ENCODE assay signal across 8 mouse cellular contexts in the genomic region with DNA sequence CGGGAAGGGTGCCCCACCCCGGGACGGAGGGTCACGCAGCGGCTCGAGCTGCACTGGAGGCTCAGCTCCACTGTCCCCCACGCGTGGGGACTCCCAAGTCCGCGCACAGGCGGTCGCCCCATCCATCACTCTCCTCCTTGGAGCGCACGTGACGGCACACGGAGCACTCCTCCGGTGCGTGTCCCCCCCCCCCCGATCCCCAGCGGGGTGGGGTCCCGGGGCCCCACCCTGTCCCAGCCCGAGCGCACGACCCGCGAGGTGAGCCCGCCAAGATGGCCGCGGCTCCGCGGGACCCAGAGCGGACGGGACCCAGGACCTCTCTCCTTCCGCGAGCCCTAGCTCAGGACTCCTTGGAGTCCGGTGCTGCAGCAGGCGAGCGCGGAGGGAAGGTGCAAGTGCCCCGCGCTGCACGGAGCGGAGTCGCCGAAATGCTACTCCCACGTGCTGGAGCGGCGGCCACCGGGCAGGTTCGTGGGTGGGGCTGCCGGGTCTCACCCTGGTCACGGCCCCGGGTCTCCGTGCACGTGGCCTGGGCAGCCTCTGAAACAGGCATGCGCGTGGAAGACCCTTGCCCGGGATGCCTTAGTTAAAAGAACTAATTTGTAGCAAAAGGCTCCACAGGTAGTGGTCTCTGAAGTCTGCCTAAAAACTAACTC. TPM values are rescaled to one million over a fixed set of nuclear protein-coding genes. Genes with fewer than 3 reads are reported as not detected.
A peak's percentile ranks its signal among the peaks of the same experiment; 100 is the strongest.
DNase-seq lines count a peak whose midpoint lies in the region; ATAC-seq and TF ChIP-seq lines count a peak whose summit lies in the region.

No protein-coding gene starts in this region.

- peak; percentile 54 for ATAC-seq in embryonic facial prominence, embryonic 14.5 days (ENCODE audit: low read depth)
- peak; percentile 44 for ATAC-seq in heart, embryonic 16.5 days (replicated peaks; ENCODE audit: extremely low read depth, insufficient read depth, low FRiP score)
- ATAC-seq in megakaryocyte-erythroid progenitor cell, adult 5-6 weeks (replicated peaks; ENCODE audit: low FRiP score, low TSS enrichment, poor library complexity, severe bottlenecking): peak; percentile 31

- peak; percentile 9 for TF ChIP-seq POLR2A in spleen, adult 2 months (IDR thresholded peaks at IDR 0.05; ENCODE audit: low read depth, low read length)

- H3K27ac ChIP-seq in embryonic facial prominence, embryonic 14.5 days (replicated peaks; ENCODE audit: low read depth, low read length): peak overlapping the region; percentile 87
- peak overlapping the region; percentile 93 for H3K27ac ChIP-seq in heart, embryonic 16.5 days (ENCODE audit: low read length)
- H3K27ac ChIP-seq in spleen, adult 2 months (ENCODE audit: insufficient read depth, low read length): peak overlapping the region; percentile 98

- no peak for TF ChIP-seq CTCF in E14TG2a.4 (conservative IDR thresholded peaks at IDR 0.05; ENCODE audit: low read length)
- TF ChIP-seq CTCF in spleen, adult 2 months (IDR thresholded peaks at IDR 0.05; ENCODE audit: extremely low read depth, insufficient read depth, insufficient read length, insufficient replicate concordance): no peak

- DNase-seq in adrenal gland, postnatal 14 days: peak; percentile 78
- DNase-seq in embryonic facial prominence, embryonic 14.5 days (ENCODE audit: low spot score): peak; percentile 67
- DNase-seq in kidney, postnatal 25 days: peak; percentile 52 to 78
- peak in 1 of 2 experiments; percentile 51 for DNase-seq in spleen, adult 2 months (ENCODE audit: low read depth in 1 of 2, low spot score in 2 of 2)
- DNase-seq in frontal cortex, postnatal 14 days (ENCODE audit: low spot score in 2 of 2): no peak

- whole genome bisulfite sequencing in embryonic facial prominence, embryonic 14.5 days: 0% methylated on average over 22 of the region's 58 CpGs
- 0% methylated on average over 58 of the region's 58 CpGs for WGBS in heart, embryonic 16.5 days
- under 1% methylated on average over 58 of the region's 58 CpGs for WGBS in spleen, adult 2 months

- peaks cover 47% of the 10 kb centered on the region for H3K4me1 ChIP-seq in E14TG2a.4 (replicated peaks; ENCODE audit: low read depth, low read length)
- peaks cover 6% of the 10 kb centered on the region for H3K4me1 ChIP-seq in embryonic facial prominence, embryonic 14.5 days (ENCODE audit: control insufficient read depth, insufficient read depth, low read length)
- peaks cover 24% of the 10 kb centered on the region for H3K4me1 ChIP-seq in heart, embryonic 16.5 days (ENCODE audit: control insufficient read depth, insufficient read depth, low read length)
- peaks cover 10% of the 10 kb centered on the region; the same call in 1 of the 2 replicates for H3K4me1 ChIP-seq in spleen, adult 2 months (ENCODE audit: control insufficient read depth, insufficient read depth, insufficient read length)

- peak overlapping the region; percentile 78 for H3K9ac ChIP-seq in embryonic facial prominence, embryonic 14.5 days (ENCODE audit: low read depth, low read length)
- H3K9ac ChIP-seq in heart, embryonic 16.5 days (ENCODE audit: low read length): peak overlapping the region; percentile 86

- no peaks in the 10 kb centered on the region for H3K9me3 ChIP-seq in E14TG2a.4 (ENCODE audit: low read length)
- no peaks in the 10 kb centered on the region for H3K9me3 ChIP-seq in embryonic facial prominence, embryonic 14.5 days (ENCODE audit: control insufficient read depth, low read length)
- H3K9me3 ChIP-seq in heart, embryonic 16.5 days (replicated peaks; ENCODE audit: control insufficient read depth, low read length): no peaks in the 10 kb centered on the region

- H3K4me2 ChIP-seq in embryonic facial prominence, embryonic 14.5 days (ENCODE audit: low read depth, low read length): peak overlapping the region; percentile 92
- peak overlapping the region; percentile 61 for H3K4me2 ChIP-seq in heart, embryonic 16.5 days (ENCODE audit: low read depth, low read length)

- H3K36me3 ChIP-seq in E14TG2a.4 (ENCODE audit: insufficient read depth, low read length): peaks cover 13% of the 10 kb centered on the region; the same call in 1 of the 2 replicates
- H3K36me3 ChIP-seq in embryonic facial prominence, embryonic 14.5 days (ENCODE audit: control insufficient read depth, insufficient read depth, low read length): no peaks in the 10 kb centered on the region
- no peaks in the 10 kb centered on the region for H3K36me3 ChIP-seq in heart, embryonic 16.5 days (ENCODE audit: control insufficient read depth, insufficient read depth)
- no peaks in the 10 kb centered on the region for H3K36me3 ChIP-seq in spleen, adult 2 months (ENCODE audit: control insufficient read depth, insufficient read depth, low read length)

- H3K27me3 ChIP-seq in E14TG2a.4 (ENCODE audit: insufficient read depth, low read length): peaks cover 5% of the 10 kb centered on the region; the same call in 1 of the 2 replicates
- H3K27me3 ChIP-seq in embryonic facial prominence, embryonic 14.5 days (replicated peaks; ENCODE audit: control insufficient read depth, insufficient read depth, low read length): peaks cover 28% of the 10 kb centered on the region
- no peaks in the 10 kb centered on the region for H3K27me3 ChIP-seq in heart, embryonic 16.5 days (ENCODE audit: control insufficient read depth, insufficient read depth, low read length)
- no peaks in the 10 kb centered on the region for H3K27me3 ChIP-seq in spleen, adult 2 months (ENCODE audit: control insufficient read depth, insufficient read depth, low read length)

- peak overlapping the region; percentile 90 for H3K4me3 ChIP-seq in E14TG2a.4 (replicated peaks; ENCODE audit: low read length)
- peak overlapping the region; percentile 84 for H3K4me3 ChIP-seq in embryonic facial prominence, embryonic 14.5 days (ENCODE audit: low read depth, low read length)
- peak overlapping the region; percentile 74 for H3K4me3 ChIP-seq in heart, embryonic 16.5 days (ENCODE audit: low read length)
- H3K4me3 ChIP-seq in spleen, adult 2 months (ENCODE audit: extremely low read depth, insufficient read depth, insufficient read length): peak overlapping the region; percentile 95

RNA-seq across cellular contexts. Expression of gene Ezr, which starts 0.6 kb away (rescaled TPM):
- total RNA-seq in adrenal gland, postnatal 14 days (2021): 23.6 and 30.5 TPM in 2 replicates
- 57.8 and 59.1 TPM in 2 replicates for polyA plus RNA-seq in embryonic facial prominence, embryonic 14.5 days (2014; fragmentation: Nextera tagmentation; extraction: Ambion mirVana)
- 144 and 166 TPM in 2 replicates for polyA plus RNA-seq in heart, embryonic 16.5 days (2015; fragmentation: Nextera tagmentation; extraction: Ambion mirVana)
- 82.2 and 85.0 TPM in 2 replicates for total RNA-seq in megakaryocyte-erythroid progenitor cell, adult 5-6 weeks (2014; fragmentation: Nextera tagmentation)
- total RNA-seq in megakaryocyte-erythroid progenitor cell, adult 5-6 weeks (2017): 161 and 203 TPM in 2 replicates
- polyA plus RNA-seq in spleen, adult 2 months (2012; rRNA removed): 63.0 and 73.5 TPM in 2 replicates

Comparison
In these comparisons a context has a peak if more than half of its experiments do, and no peak if none do; other contexts are left out.
1. DNase-seq: peak in adrenal gland, postnatal 14 days (single experiment), embryonic facial prominence, embryonic 14.5 days (single experiment) and kidney, postnatal 25 days (2 of 2); none in frontal cortex, postnatal 14 days (0 of 2).
2. Peak in every context shown above with its lines, with median percentiles within 50 percentile points of each other: H3K4me3 ChIP-seq, ATAC-seq and H3K27ac ChIP-seq.